Mouse (Mus musculus) G1E (cell line): ENCODE measurements at regions not wholly inside any gene's neighbourhood (a gene's known extent, or its start where the extent isn't known, plus 50 kb on each side); places are given as distances from the start of the nearest gene placed in this dataset.

Experiments used
- CTCF ChIP-seq: IDR thresholded peaks from 2 replicates; pipeline ENCODE4 v1.5.1; 2012; ENCODE audit warnings: low read depth, low read length, inconsistent platforms, mixed read lengths
- GATA1 ChIP-seq: IDR thresholded peaks from 2 replicates; pipeline ENCODE4 v1.6.1; 2012; ENCODE audit warnings: borderline replicate concordance, low read length, inconsistent platforms, mixed read lengths

- no peak for TF ChIP-seq CTCF
- no peak for TF ChIP-seq GATA1
Observed at GRCm38 (mm10) chr7:124782816-124783215, 661.7 kb upstream of the Kdm8 start.
